ENCODE assay signal across 8 mouse cellular contexts in the genomic region with DNA sequence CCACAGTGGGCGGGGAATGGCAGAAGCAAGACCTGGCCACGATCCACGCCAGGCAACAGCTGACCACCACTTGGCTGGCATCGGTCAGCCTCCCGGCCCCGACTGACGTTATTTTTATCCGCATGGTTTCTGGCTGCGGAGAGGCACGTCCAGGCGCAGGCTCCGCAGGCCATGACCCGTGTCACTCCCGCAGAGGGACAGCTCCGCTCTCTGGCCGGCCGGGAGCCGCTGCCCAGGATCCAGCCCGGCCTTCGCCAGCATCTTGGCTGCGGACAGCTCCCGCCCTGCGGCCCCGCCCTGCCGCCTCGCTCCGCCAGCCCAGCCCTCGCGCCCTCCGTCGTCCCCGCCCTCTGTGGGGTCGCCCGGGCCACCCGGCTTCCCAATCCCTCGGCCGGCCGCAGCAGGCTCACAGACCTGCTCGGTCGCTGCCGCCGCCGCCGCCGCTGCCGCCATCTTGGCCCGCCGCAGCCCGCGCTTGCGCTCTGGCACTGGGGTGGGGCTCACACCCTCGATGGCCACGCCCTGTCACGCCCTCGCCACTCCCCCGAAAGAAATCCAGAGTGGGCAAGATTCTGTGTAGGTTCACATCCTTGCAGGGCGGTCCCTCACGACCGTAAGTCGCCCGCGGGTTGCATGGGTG. TPM values are rescaled to one million over a fixed set of nuclear protein-coding genes. Genes with fewer than 3 reads are reported as not detected.
A peak's percentile ranks its signal among the peaks of the same experiment; 100 is the strongest.
DNase-seq lines count a peak whose midpoint lies in the region; ATAC-seq and TF ChIP-seq lines count a peak whose summit lies in the region.

Gene Sgcb (minus strand): TSS at position 530 of the 640 bp plus-strand sequence.

- WGBS in heart, embryonic 12.5 days, result under 1% methylated on average over 59 of the region's 62 CpGs
- under 1% methylated on average over 62 of the region's 62 CpGs for WGBS in kidney, postnatal 0 days
- 1% methylated on average over 59 of the region's 62 CpGs for WGBS in liver, embryonic 11.5 days

- peak; percentile 83 for DNase-seq in A20 (ENCODE audit: low read depth, low spot score)
- DNase-seq in kidney, postnatal 0 days (ENCODE audit: low spot score), result peak; percentile 88
- DNase-seq in liver, embryonic 11.5 days (ENCODE audit: low spot score), result peak; percentile 82
- peak; percentile 83 for DNase-seq in naive thymus-derived CD4-positive, alpha-beta T cell, adult 2 months (ENCODE audit: low read depth)
- peak; percentile 85 for DNase-seq in splenic B cell, adult 2 months (ENCODE audit: low read depth, low spot score)

- H3K4me1 ChIP-seq in bone marrow macrophage, adult 2 months (ENCODE audit: control insufficient read depth, insufficient read depth, low read length), result peaks cover 4% of the 10 kb centered on the region; the same call in 1 of the 2 replicates
- peaks cover 26% of the 10 kb centered on the region for H3K4me1 ChIP-seq in heart, embryonic 12.5 days (replicated peaks)
- H3K4me1 ChIP-seq in kidney, postnatal 0 days (replicated peaks; ENCODE audit: insufficient read depth, low read length), result peaks cover 10% of the 10 kb centered on the region; the same call in 1 of the 2 replicates
- H3K4me1 ChIP-seq in liver, embryonic 11.5 days (replicated peaks; ENCODE audit: control insufficient read depth, insufficient read depth, low read length), result peaks cover 6% of the 10 kb centered on the region; the same call in 1 of the 2 replicates

- H3K4me2 ChIP-seq in heart, embryonic 12.5 days, result peak within 1 kb of the TSS; percentile 86
- peak within 1 kb of the TSS; percentile 86 for H3K4me2 ChIP-seq in kidney, postnatal 0 days (ENCODE audit: low read length)
- peak within 1 kb of the TSS; percentile 71 for H3K4me2 ChIP-seq in liver, embryonic 11.5 days

- H3K4me3 ChIP-seq in bone marrow macrophage, adult 2 months (ENCODE audit: insufficient read depth, low read length), result peak within 1 kb of the TSS; percentile 97
- H3K4me3 ChIP-seq in heart, embryonic 12.5 days, result peak within 1 kb of the TSS; percentile 69
- peak within 1 kb of the TSS; percentile 66 for H3K4me3 ChIP-seq in kidney, postnatal 0 days (replicated peaks; ENCODE audit: low read depth, low read length)
- H3K4me3 ChIP-seq in liver, embryonic 11.5 days (ENCODE audit: low read depth, low read length), result peak within 1 kb of the TSS; percentile 74

- ATAC-seq in erythroid progenitor cell, adult 5-6 weeks (replicated peaks; ENCODE audit: low FRiP score, poor library complexity, severe bottlenecking), result 0 out of 2 replicates have a peak, but pooled peaks have one; percentile 25
- ATAC-seq in heart, embryonic 12.5 days (ENCODE audit: insufficient number of reproducible peaks, low FRiP score), result peak; percentile 80
- ATAC-seq in kidney, postnatal 0 days (replicated peaks; ENCODE audit: low FRiP score, low read depth), result peak; percentile 89
- ATAC-seq in liver, embryonic 11.5 days (replicated peaks; ENCODE audit: low FRiP score), result peak; percentile 81

- no peaks in the 10 kb centered on the region for H3K9me3 ChIP-seq in heart, embryonic 12.5 days (replicated peaks)
- no peaks in the 10 kb centered on the region for H3K9me3 ChIP-seq in kidney, postnatal 0 days (replicated peaks; ENCODE audit: low read length)
- H3K9me3 ChIP-seq in liver, embryonic 11.5 days (ENCODE audit: control insufficient read depth, low read length), result no peaks in the 10 kb centered on the region

- no peak within 1 kb of the TSS for H3K27ac ChIP-seq in bone marrow macrophage, adult 2 months (ENCODE audit: insufficient read depth, low read depth, low read length)
- H3K27ac ChIP-seq in heart, embryonic 12.5 days (ENCODE audit: poor library complexity, severe bottlenecking), result peak within 1 kb of the TSS; percentile 44
- H3K27ac ChIP-seq in kidney, postnatal 0 days, result peak within 1 kb of the TSS; percentile 54
- no peak within 1 kb of the TSS for H3K27ac ChIP-seq in liver, embryonic 11.5 days (ENCODE audit: low read depth, low read length)

- TF ChIP-seq POLR2A in bone marrow macrophage, adult 2 months (IDR thresholded peaks at IDR 0.05; ENCODE audit: borderline replicate concordance, low read depth, low read length), result no peak

- H3K36me3 ChIP-seq in heart, embryonic 12.5 days, result peaks cover 7% of the 10 kb centered on the region; the same call in 1 of the 2 replicates
- 0 out of 2 replicates have a peak, but pooled peaks cover 2% of the 10 kb centered on the region for H3K36me3 ChIP-seq in kidney, postnatal 0 days (ENCODE audit: insufficient read depth, low read length)
- no peaks in the 10 kb centered on the region for H3K36me3 ChIP-seq in liver, embryonic 11.5 days (ENCODE audit: control insufficient read depth, insufficient read depth, low read length)
- H3K36me3 ChIP-seq in splenic B cell, adult 2 months (ENCODE audit: control insufficient read depth, insufficient read depth, low read length, poor library complexity, severe bottlenecking), result no peaks in the 10 kb centered on the region

- no peak for TF ChIP-seq CTCF in bone marrow macrophage, adult 2 months (IDR thresholded peaks at IDR 0.05; ENCODE audit: low read depth, low read length)
- no peak for TF ChIP-seq CTCF in kidney, postnatal 0 days (IDR thresholded peaks at IDR 0.05; ENCODE audit: low read depth)

- H3K27me3 ChIP-seq in heart, embryonic 12.5 days (replicated peaks), result peaks cover 41% of the 10 kb centered on the region
- H3K27me3 ChIP-seq in kidney, postnatal 0 days (ENCODE audit: insufficient read depth, low read length), result peaks cover 24% of the 10 kb centered on the region
- peaks cover 55% of the 10 kb centered on the region for H3K27me3 ChIP-seq in liver, embryonic 11.5 days (replicated peaks; ENCODE audit: control insufficient read depth, insufficient read depth, low read length)
- H3K27me3 ChIP-seq in splenic B cell, adult 2 months (ENCODE audit: control insufficient read depth, insufficient read depth, low read length, poor library complexity, severe bottlenecking), result peaks cover 3% of the 10 kb centered on the region

- peak within 1 kb of the TSS; percentile 79 for H3K9ac ChIP-seq in heart, embryonic 12.5 days
- peak within 1 kb of the TSS; percentile 74 for H3K9ac ChIP-seq in kidney, postnatal 0 days (ENCODE audit: low read depth, low read length)
- peak within 1 kb of the TSS; percentile 60 for H3K9ac ChIP-seq in liver, embryonic 11.5 days (ENCODE audit: low read depth, low read length)

RNA-seq across cellular contexts. Expression of gene Sgcb, which starts in this region (rescaled TPM):
- 15.5 and 16.9 TPM in 2 replicates for polyA plus RNA-seq in bone marrow macrophage, adult 2 months (2012; ENCODE audit: insufficient read depth, insufficient read length, missing spikeins)
- 4.2 TPM in 1 of 2 replicates, not detected in the other for total RNA-seq in erythroid progenitor cell, adult 5-6 weeks (2015; ENCODE audit: low replicate concordance)
- total RNA-seq in erythroid progenitor cell, adult 5-6 weeks (2017; ENCODE audit: low replicate concordance), result 1.3 TPM in 1 of 2 replicates, not detected in the other
- 26.0 and 26.8 TPM in 2 replicates for polyA plus RNA-seq in heart, embryonic 12.5 days (2016; fragmentation: Nextera tagmentation; extraction: Ambion mirVana)
- polyA plus RNA-seq in kidney, postnatal 0 days (2015; fragmentation: Nextera tagmentation; extraction: Ambion mirVana), result 14.3 and 16.5 TPM in 2 replicates
- 8.9 and 9.3 TPM in 2 replicates for polyA plus RNA-seq in liver, embryonic 11.5 days (2014; fragmentation: Nextera tagmentation; extraction: Ambion mirVana)

Comparison
In these comparisons a context has a peak if more than half of its experiments do, and no peak if none do; other contexts are left out.
1. H3K27ac ChIP-seq: peak in heart, embryonic 12.5 days (single experiment) and kidney, postnatal 0 days (single experiment); none in bone marrow macrophage, adult 2 months (single experiment) and liver, embryonic 11.5 days (single experiment).
2. ATAC-seq: peak in every context shown above with its lines; median percentile 89 in kidney, postnatal 0 days; 81 in liver, embryonic 11.5 days; 80 in heart, embryonic 12.5 days; 25 in erythroid progenitor cell, adult 5-6 weeks.
3. Peak in every context shown above with its lines, with median percentiles within 50 percentile points of each other: DNase-seq, H3K4me3 ChIP-seq, H3K4me2 ChIP-seq and H3K9ac ChIP-seq.